Mouse (Mus musculus): ENCODE data around the gene Nrm.
A peak's percentile ranks its signal among the peaks of the same experiment; 100 is the strongest.

Gene Nrm

DNA sequence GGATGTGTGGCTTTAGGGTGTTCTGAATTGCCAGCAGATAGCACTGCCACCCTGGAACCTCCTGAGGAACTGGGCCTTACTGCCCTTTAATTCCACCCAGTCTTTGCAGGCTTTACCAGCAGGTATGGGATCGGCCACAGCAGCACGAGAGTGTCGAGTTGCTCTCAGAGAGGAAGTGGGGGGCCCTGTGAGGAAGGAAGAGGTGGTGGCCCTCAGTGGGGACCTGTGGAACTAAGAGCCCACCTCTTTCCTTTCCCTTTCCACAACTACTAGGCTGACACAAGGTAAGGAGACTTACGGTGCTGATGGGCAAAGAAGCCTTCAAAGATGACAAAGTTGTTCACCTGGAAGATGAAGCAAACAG is 42.9 kb downstream of the Nrm start:
- DNase-seq (ENCODE audit: low read depth, low spot score), result no peak

GRCm38 (mm10) chr17:35905587-35905986 is 44.5 kb downstream of the Nrm start:
- no peak for DNase-seq (ENCODE audit: low read depth, low spot score)

- DNase-seq (ENCODE audit: low read depth, low spot score), result no peak
These were observed 46.5 kb downstream of the Nrm start for GRCm38 (mm10) chr17:35907609-35908008.

- no peak for DNase-seq (ENCODE audit: low read depth, low spot score)
These were observed 48.2 kb downstream of the Nrm start for GRCm38 (mm10) chr17:35909186-35909918.

DNA sequence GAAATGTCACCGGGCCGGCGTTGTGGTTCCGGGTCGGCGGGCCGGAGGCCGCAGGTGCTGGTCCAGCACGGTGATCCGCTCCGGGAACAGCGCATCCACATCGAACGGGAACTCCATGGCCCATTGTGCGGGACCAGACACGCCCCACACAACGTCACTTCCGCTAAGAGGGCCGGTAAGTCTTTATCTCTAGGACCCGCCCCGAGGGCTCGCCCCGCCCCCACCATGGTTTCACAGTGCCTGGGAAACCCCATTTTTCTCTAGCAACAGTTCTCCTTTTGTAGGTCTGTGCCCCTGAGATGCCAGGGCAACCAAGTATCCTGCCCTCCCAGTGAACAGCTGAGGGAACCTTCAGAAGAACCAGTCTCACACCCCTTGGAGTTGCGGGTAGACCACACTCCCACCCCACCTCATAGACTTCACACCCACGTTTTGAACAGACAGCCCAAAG is 48.8 kb downstream of the Nrm start, which contains the start of gene Atat1:
TSS of gene Atat1 (minus strand) at position 157 of the 451 bp plus-strand sequence.
- DNase-seq (ENCODE audit: low read depth, low spot score), result peak; percentile 96

DNA sequence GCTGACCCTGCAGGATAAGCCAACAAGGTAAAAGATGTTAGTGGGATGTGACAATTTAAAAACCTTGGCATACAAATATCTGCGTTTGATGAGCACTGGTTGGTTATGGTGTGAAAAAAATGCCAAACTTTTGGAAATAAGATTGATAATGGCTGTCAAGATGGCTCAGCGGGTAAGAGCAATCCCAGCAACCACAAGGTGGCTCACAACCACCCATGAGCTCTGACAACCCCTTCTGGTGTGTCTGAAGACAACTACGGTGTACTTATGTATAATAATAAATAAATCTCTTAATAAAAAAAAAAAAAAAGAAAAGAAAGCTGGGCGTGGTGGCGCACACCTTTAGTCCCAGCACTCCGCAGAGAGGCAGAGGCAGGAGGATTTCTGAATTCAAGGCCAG is 53.9 kb downstream of the Nrm start:
- DNase-seq (ENCODE audit: low read depth, low spot score), result no peak

All from ZHBTc4 (cell line).